Mouse (Mus musculus) myocyte (in vitro differentiated cells): ENCODE results near the gene Ube2l3. TPM values are rescaled to one million over a fixed set of nuclear protein-coding genes. Genes with fewer than 3 reads are reported as not detected.
A peak's percentile ranks its signal among the peaks of the same experiment; 100 is the strongest.
"Not testable (repeated sequence)": the region's sequence is repeated elsewhere in the genome, so short reads cannot be mapped to it uniquely, and the experiment has no call there.

Experiments used
- H3K27me3 ChIP-seq: one replicate; pipeline ENCODE4 v1.6.1; 2011; ENCODE audit not compliant: control insufficient read depth, insufficient read depth, insufficient read length
- H3K36me3 ChIP-seq: one replicate; pipeline ENCODE4 v1.6.1; 2011; ENCODE audit not compliant: control insufficient read depth, insufficient read depth
- H3K4me2 ChIP-seq: one replicate; pipeline ENCODE4 v1.6.1; 2011; ENCODE audit warnings: low read depth, control low read depth
- H3K4me3 ChIP-seq: one replicate; pipeline ENCODE4 v1.5.1; 2011; ENCODE audit warnings: mild to moderate bottlenecking, control low read depth, moderate library complexity
- H3K79me2 ChIP-seq: one replicate; pipeline ENCODE4 v1.6.1; 2011; ENCODE audit not compliant: control insufficient read depth, insufficient read depth
- H3ac ChIP-seq: one replicate; pipeline ENCODE4 v1.6.1; 2011; ENCODE audit not compliant: control insufficient read depth, insufficient read length
- CEBPB ChIP-seq: IDR thresholded peaks from 2 replicates; pipeline ENCODE4 v1.6.1; 2011; ENCODE audit warnings: mild to moderate bottlenecking, moderate library complexity; ENCODE audit not compliant: poor library complexity, insufficient read depth, severe bottlenecking
- E2F4 ChIP-seq: IDR thresholded peaks from one replicate; pipeline ENCODE4 v1.6.1; 2011; ENCODE audit warnings: mild to moderate bottlenecking, control low read depth, moderate library complexity; ENCODE audit not compliant: insufficient read depth
- MAX ChIP-seq: IDR thresholded peaks from one replicate; pipeline ENCODE4 v1.6.1; 2011; ENCODE audit warnings: low read depth, mild to moderate bottlenecking, control low read depth
- MYOD1 ChIP-seq, 3 experiments: IDR thresholded peaks; one replicate each; pipeline ENCODE4 v1.6.1; 2011; ENCODE audit warnings: control low read depth in 2 of 3, low read depth in 2 of 3, mild to moderate bottlenecking in 2 of 3, moderate library complexity in 1 of 3; ENCODE audit not compliant: insufficient read length in 2 of 3, control insufficient read depth in 1 of 3
- MYOG ChIP-seq, 3 experiments: IDR thresholded peaks; one replicate each; pipeline ENCODE4 v1.6.1; 2011; ENCODE audit warnings: control low read depth in 2 of 3, low read depth in 2 of 3, mild to moderate bottlenecking in 2 of 3; ENCODE audit not compliant: insufficient read length in 2 of 3, control insufficient read depth in 1 of 3, insufficient read depth in 1 of 3
- POLR2A ChIP-seq: IDR thresholded peaks from one replicate; pipeline ENCODE4 v1.6.1; 2011; ENCODE audit warnings: low read depth, mild to moderate bottlenecking, control low read depth, moderate library complexity; ENCODE audit not compliant: insufficient read length
- POLR2AphosphoS2 ChIP-seq: IDR thresholded peaks from one replicate; pipeline ENCODE4 v1.6.1; 2011; ENCODE audit warnings: low read depth, control low read depth; ENCODE audit not compliant: insufficient read length
- REST ChIP-seq: IDR thresholded peaks from one replicate; pipeline ENCODE4 v1.6.1; 2011; ENCODE audit warnings: mild to moderate bottlenecking, control low read depth, moderate library complexity; ENCODE audit not compliant: insufficient read depth, insufficient read length
- SRF ChIP-seq: IDR thresholded peaks from one replicate; pipeline ENCODE4 v1.6.1; 2011; ENCODE audit warnings: low read depth; ENCODE audit not compliant: control insufficient read depth, insufficient read length
- TCF12 ChIP-seq: IDR thresholded peaks from one replicate; pipeline ENCODE4 v1.6.1; 2011; ENCODE audit warnings: mild to moderate bottlenecking, control low read depth; ENCODE audit not compliant: poor library complexity, insufficient read depth, severe bottlenecking
- TCF3 ChIP-seq: IDR thresholded peaks from one replicate; pipeline ENCODE4 v1.6.1; 2011; ENCODE audit warnings: low read depth, control low read depth; ENCODE audit not compliant: insufficient read length
- USF1 ChIP-seq: IDR thresholded peaks from one replicate; pipeline ENCODE4 v1.6.1; 2011; ENCODE audit warnings: low read depth, mild to moderate bottlenecking, control low read depth, moderate library complexity
- polyA plus RNA-seq: library from polyadenylated mRNA; unstranded; fragments of >200 nt; fragmentation: generic; extraction: Trizol; gene quantifications from one replicate; pipeline ENCODE4 v1.2.1, GENCODE M21; 2012; ENCODE audit warnings: missing spikeins

Ube2l3 gene
- polyA plus RNA-seq, 1 experiment = 124 TPM

DNA sequence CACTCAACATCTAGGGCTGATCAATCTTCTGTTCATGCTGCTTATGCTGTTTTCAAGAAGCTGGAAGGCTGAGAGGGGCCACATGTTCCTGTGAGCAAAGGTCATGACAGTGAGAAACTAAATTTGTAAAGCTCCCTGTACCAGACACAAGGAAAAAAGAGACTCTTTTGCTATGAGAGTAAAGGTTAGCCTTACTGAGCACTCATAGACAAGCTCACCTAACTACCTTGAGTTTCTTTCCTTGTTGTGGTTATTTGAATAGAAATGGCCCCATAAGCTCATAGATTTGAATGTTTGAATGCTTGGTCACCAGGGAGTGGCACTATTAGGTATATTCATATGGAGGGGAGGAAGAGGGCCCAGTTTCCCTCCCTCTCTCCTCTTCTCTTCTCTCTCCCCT lies 35.3 kb downstream of the Ube2l3 start:
- H3K36me3 ChIP-seq = peaks cover 33% of the 10 kb centered on the region
- no peak overlapping the region for H3ac ChIP-seq
- TF ChIP-seq SRF (no peak), MAX (no peak), POLR2A (no peak), REST (no peak), MYOD1 (IDR thresholded peaks at IDR 0.05; ENCODE audit: control insufficient read depth in 1 of 3, insufficient read length in 2 of 3, low read depth in 2 of 3) (no peak), USF1 (no peak), CEBPB (no peak), E2F4 (no peak), TCF12 (no peak), POLR2AphosphoS2 (no peak), TCF3 (no peak), MYOG (IDR thresholded peaks at IDR 0.05; ENCODE audit: control insufficient read depth in 1 of 3, insufficient read depth in 1 of 3, insufficient read length in 2 of 3, low read depth in 2 of 3) (no peak)
- H3K4me3 ChIP-seq = no peak overlapping the region
- peaks cover 94% of the 10 kb centered on the region for H3K79me2 ChIP-seq
- H3K27me3 ChIP-seq = no peaks in the 10 kb centered on the region
- no peak overlapping the region for H3K4me2 ChIP-seq

DNA sequence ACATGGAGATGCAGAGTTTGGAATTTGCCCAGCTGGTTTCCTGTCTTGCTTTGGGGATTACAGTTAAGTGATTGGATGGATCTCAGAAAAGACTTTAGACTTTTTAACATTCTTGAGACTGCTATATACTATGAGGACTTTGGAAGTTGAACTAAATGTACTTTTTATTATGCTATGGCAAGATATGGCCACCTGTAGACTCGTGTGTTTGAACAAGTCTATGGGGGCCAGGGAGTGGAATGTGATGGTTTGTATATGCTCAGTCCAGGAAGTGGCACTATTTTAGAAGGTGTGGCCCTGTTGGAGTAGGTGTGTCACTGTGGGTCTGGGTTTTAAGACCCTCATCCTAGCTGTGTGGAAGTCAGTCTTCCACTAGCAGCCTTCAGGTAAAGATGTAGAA lies 37.0 kb downstream of the Ube2l3 start:
- H3K79me2 ChIP-seq = peaks cover 79% of the 10 kb centered on the region
- not testable (repeated sequence) for H3K4me3 ChIP-seq, H3K4me2 ChIP-seq, H3K27me3 ChIP-seq, H3ac ChIP-seq
- H3K36me3 ChIP-seq = peaks cover 33% of the 10 kb centered on the region

- no peak for TF ChIP-seq MYOD1 (IDR thresholded peaks at IDR 0.05; ENCODE audit: control insufficient read depth in 1 of 3, insufficient read length in 2 of 3, low read depth in 2 of 3)
- TF ChIP-seq TCF12 = no peak
- TF ChIP-seq POLR2AphosphoS2 = no peak
- no peak for TF ChIP-seq SRF
- TF ChIP-seq MYOG (IDR thresholded peaks at IDR 0.05; ENCODE audit: control insufficient read depth in 1 of 3, insufficient read depth in 1 of 3, insufficient read length in 2 of 3, low read depth in 2 of 3) = no peak
- no peak for TF ChIP-seq MAX
- no peak for TF ChIP-seq E2F4
- no peak for TF ChIP-seq USF1
- TF ChIP-seq REST = no peak
Observed at GRCm38 (mm10) chr16:17154346-17154745, 48.1 kb downstream of the Ube2l3 start.

GRCm38 (mm10) chr16:17151874-17152273 lies 50.6 kb downstream of the Ube2l3 start:
- Histone ChIP-seq H3K4me2 (no peak overlapping the region), H3ac (no peak overlapping the region), H3K27me3 (no peaks in the 10 kb centered on the region), H3K79me2 (no peaks in the 10 kb centered on the region), H3K36me3 (peaks cover 13% of the 10 kb centered on the region), H3K4me3 (no peak overlapping the region)
- TF ChIP-seq CEBPB (no peak), POLR2AphosphoS2 (peak; percentile 18), TCF12 (no peak), MAX (no peak), POLR2A (no peak)

More at GRCm38 (mm10) chr16:17154346-17154745, 48.1 kb downstream of the Ube2l3 start:
- Histone ChIP-seq H3K27me3 (no peaks in the 10 kb centered on the region), H3K79me2 (peaks cover 4% of the 10 kb centered on the region), H3K36me3 (peaks cover 34% of the 10 kb centered on the region), H3ac (no peak overlapping the region), H3K4me2 (no peak overlapping the region), H3K4me3 (no peak overlapping the region)

DNA sequence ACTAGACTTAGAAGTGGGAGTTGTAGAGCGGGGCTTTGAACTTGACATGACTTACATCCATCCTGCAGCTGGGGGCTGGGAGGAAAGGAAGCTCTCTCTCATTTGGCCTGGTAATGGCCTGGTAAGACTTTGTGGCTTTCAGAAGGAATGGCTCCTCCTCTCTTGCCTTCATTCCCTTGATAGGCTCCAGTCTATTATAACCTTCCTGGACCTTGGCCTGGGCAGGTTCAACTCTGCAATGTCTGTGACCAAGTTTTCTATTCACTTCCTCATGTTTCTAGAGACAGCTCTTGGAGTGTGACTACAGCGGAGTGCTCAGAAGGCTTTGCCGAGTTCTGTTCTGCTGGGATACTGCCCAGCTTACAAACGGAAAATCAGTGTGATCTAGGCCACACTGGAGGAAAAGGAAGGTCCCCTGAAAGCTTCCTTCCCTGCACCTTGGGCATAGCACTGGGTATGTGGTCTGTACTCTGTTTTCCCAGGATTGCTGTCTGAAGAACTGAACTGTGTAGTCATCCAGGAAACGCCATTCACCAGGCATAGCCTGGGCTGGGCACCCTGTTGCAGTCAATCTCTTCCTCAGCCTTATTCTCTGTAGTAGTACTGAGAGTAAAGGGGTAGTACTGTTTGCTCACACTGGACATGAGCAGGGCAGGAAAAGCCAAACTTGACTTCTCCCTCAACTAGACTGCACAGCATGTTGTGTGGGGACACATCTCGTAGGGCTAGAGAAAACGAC lies 51.8 kb downstream of the Ube2l3 start:
- TF ChIP-seq MAX (no peak), MYOD1 (IDR thresholded peaks at IDR 0.05; ENCODE audit: control insufficient read depth in 1 of 3, insufficient read length in 2 of 3, low read depth in 2 of 3) (no peak), TCF3 (no peak), MYOG (IDR thresholded peaks at IDR 0.05; ENCODE audit: control insufficient read depth in 1 of 3, insufficient read depth in 1 of 3, insufficient read length in 2 of 3, low read depth in 2 of 3) (no peak), SRF (no peak), POLR2A (no peak), CEBPB (no peak), E2F4 (no peak), TCF12 (no peak), POLR2AphosphoS2 (no peak), USF1 (no peak), REST (no peak)
- Histone ChIP-seq H3K27me3 (no peaks in the 10 kb centered on the region), H3ac (no peak overlapping the region), H3K36me3 (peaks cover 13% of the 10 kb centered on the region), H3K4me2 (no peak overlapping the region), H3K4me3 (no peak overlapping the region), H3K79me2 (no peaks in the 10 kb centered on the region)
